Mouse (Mus musculus): ENCODE data around the gene Rfx2.

Gene Rfx2

DNA sequence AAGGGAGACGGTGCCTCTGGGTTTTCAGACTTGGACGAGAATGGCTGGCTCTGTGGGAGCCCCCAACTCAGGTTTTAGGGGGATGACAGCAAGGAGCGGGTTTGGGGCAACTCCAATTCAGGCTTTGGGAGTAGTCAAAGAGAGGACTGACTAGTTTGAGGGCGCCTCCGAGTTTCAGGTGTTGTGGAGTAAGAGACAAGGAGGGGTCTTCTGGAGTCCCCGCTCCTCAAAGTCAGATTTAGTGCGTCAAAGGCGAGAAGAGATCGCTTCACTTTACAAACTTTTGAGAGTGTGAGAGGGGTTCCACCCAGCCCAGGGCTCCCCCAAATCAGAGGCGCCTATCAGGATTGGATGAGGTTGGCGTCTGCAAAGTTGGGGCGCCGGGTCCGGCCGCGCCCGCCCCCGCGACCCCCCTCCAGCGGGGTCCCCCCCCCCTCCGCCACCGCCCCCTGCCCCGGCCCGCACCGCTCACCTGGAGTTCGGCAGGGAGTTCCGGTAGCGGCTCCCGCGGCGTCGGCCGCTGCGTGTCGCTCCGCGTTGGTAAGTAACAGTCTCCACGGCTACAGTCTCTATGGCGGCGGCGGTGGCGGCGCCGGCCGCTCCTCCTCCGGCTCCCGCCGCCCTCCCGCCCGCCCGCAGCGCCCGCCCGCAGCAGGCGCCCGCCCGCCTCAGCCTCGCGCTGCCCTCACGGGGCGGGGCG, at the start of gene Rfx2:
Gene Rfx2, minus strand, starts transcription at position 603 of the 700 bp plus-strand sequence.
- peak; percentile 21 for DNase-seq (ENCODE audit: low spot score)

DNA sequence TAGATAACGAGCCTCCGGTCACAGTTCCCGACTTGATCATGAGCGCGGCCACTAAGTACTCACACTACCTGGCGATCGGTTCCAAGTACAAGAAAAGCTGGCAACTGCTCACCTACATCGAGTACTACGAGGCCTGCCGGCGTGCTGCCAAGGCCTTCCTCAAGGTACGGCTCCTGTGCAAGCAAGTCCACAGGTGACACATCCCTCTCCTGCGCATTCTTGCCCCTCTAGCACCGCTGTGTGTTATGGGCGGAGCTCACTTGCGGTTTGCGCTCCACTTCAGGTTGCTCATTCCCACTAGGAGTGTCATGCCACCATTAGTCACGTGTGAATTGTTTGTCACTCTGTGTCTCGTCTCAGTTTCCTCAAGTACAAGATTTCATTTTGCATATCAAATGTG, 46.6 kb upstream of the Rfx2 start:
- DNase-seq (ENCODE audit: low spot score): no peak

GRCm38 (mm10) chr17:56876981-56877380, 46.2 kb upstream of the Rfx2 start:
- no peak for DNase-seq (ENCODE audit: low spot score)

DNA sequence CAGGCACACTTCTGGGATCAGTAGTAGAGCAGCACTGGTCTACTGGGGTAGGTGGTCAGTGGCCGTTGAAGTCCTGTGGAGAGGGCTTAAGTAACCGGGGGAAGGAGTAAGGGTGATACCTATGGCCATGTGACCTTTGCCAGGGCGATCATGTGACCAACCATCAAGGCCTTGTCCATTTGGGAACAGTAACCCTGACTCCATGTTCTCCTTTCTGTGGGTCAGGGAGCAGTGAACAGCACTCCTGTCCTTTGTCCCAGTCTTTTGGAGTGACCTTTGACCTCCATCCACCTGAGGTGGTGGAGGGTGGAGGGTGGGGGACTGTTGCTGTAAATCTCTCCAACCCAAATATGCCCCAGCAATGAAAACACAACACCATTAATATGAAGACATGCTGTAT, 45.7 kb upstream of the Rfx2 start:
- DNase-seq (ENCODE audit: low spot score): no peak

DNA sequence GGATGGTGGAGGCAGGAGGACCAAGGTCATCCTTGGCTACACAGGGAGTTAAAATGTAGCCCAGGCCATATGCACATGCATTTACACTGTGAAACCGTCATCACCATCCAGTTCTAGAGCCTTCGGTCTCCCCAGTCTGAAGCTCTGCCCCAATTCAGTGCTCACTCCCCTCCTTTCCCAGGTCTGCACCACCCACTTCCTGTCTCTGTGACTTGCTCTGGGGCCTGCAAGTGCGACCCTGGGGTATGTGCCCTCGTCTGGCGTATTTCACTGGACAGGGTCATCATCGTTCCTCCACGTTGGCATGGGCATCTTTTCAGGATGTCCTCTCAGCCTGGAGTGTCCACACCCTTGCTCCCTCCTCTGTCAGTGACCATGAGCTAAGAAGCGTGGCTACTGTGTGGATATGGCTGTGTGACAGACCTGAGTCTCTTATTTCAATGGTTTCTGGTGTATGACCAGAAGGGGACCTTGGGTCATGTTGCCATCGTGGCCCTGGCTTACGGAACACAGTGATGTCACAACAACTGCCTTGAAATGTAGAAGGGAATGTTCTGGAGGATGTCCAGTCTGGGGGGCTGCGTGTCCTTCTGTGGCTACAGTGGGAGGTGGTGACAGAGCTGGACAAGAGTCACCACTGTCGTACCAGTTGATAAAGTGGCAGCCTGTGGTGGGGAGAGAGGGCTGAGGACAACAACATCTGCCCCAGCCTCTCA, 44.3 kb upstream of the Rfx2 start, which contains the start of gene 1700061G19Rik:
Gene 1700061G19Rik, plus strand, starts transcription at position 542 of the 716 bp plus-strand sequence.
- no peak for DNase-seq (ENCODE audit: low spot score)

DNA sequence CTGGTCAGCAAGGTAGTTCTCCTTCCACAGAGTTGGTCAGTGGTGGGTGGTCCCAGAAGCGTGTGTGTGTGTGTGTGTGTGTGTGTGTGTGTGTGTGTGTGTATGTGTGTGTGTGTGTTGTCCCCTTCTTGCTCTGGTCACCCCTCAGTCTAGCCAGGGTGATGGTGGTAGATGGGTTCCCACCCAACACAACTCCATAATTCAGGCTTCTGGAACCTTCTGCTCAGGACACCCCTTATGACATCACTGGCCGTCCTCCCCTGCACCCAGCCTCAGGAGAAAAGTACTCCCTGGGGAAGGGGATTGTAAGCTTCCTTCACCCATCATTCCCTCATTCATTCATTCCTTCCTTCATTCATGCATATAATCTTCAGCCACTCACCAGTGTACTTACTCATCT, 43.4 kb upstream of the Rfx2 start, which contains the start of gene Acsbg2:
Gene Acsbg2, minus strand, starts transcription at position 211 of the 400 bp plus-strand sequence.
- no peak for DNase-seq (ENCODE audit: low spot score)

DNA sequence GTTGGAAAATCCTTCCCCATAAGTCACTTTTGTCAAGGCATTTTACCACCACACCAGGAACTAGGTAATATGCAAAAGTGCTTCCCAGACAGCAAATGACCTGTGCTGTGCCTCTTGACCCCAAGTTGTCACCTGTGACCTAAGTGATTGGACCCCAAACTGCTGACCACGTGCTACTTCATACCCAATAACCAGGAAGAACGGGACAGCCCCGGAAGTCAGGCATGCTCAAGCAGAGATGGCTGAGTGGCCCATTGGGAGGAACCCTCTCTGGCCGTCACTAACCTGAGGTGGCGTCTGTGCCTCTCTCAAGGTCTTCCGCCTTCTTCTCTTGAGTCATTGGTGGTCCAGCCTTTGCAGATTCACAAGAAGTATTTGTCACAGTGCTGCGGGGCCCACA, 41.7 kb upstream of the Rfx2 start:
- no peak for DNase-seq (ENCODE audit: low spot score)

DNA sequence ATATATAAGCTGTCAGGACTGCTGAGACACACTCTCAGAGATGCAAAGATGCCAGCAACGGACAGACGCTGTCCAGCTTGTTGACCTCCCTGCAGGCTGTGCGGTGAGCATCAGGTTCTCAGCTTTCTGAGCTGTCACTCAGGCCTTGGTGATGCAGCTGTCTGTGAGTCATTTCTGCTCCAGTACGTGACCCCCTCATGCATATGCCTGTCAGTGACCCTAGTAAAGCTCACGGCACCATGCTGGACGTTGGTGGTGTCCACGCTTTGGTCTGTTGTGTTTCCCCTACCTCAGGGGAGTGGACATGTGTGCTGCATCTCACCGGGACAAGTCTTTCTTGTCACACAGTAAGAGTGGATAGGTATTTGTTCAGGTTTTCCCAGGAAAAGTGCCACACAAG, 41.0 kb upstream of the Rfx2 start:
- DNase-seq (ENCODE audit: low spot score): no peak

GRCm38 (mm10) chr17:56870287-56870953, 39.6 kb upstream of the Rfx2 start:
- no peak for DNase-seq (ENCODE audit: low spot score)

- DNase-seq (ENCODE audit: low spot score): no peak
Measured at GRCm38 (mm10) chr17:56869481-56869977, 38.7 kb upstream of the Rfx2 start.

- DNase-seq (ENCODE audit: low spot score): no peak
Measured at GRCm38 (mm10) chr17:56866071-56866470, 35.3 kb upstream of the Rfx2 start.

- DNase-seq (ENCODE audit: low spot score): no peak
Measured at GRCm38 (mm10) chr17:56861197-56861596, 30.4 kb upstream of the Rfx2 start.

DNA sequence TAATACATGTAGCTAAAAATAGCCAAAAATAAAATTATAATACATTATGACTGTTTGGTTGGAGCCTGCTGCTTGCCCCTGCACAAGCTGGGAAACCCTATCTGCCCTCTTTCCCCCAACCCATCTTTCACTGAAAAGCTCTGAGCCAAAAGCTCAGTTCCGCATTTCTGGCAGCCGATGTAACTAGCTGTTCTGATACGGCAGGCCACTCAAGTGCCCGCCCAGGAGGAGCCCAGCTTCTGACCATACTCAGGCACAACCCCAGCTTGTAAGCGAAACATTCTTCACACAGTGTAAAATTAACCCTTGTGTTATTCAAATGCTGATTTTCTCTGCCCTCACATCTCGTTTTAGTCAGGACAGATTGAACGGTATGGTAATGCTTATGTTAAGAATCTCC, 28.1 kb upstream of the Rfx2 start:
- DNase-seq (ENCODE audit: low spot score): no peak

- peak; percentile 55 for DNase-seq (ENCODE audit: low spot score)
Measured at GRCm38 (mm10) chr17:56858216-56858615, 27.4 kb upstream of the Rfx2 start.

DNA sequence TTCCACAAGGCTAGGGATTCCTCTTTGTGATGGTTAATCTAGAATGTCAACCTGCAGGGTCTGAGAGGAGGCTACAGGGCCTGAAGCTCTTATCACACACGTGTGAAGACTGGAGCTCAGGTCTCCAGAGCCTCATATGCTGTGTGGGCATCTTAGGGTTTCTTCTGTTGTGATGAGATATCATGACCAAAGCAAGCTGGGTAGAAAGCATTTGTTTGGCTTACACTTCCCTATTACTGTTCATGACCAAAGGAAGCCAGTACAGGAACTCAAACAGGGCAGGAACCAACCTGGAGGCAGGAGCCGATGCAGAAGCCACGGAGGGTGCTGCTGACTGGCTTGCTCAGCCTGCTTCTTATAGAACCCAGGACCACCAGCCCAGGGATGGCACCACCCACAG, 24.6 kb upstream of the Rfx2 start:
- no peak for DNase-seq (ENCODE audit: low spot score)

DNA sequence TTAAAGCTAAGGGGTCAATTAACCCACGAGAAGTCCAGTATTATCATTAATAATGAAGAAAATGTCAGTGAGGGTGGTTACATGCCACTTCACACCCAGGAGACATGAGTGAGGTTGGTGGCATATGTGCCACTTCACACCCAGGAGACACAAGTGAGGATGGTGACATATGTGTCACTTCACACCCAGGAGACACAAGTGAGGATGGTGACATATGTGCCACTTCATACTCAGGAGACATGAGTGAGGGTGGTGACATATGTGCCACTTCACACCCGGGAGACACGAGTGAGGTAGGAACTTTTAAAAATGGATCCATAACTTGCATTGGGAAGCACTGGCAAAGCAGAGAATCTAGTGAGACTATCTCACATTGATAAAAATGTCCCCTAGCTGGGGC, 20.4 kb upstream of the Rfx2 start:
- DNase-seq (ENCODE audit: low spot score): no peak

GRCm38 (mm10) chr17:56849710-56850109, 18.9 kb upstream of the Rfx2 start:
- no peak for DNase-seq (ENCODE audit: low spot score)

DNA sequence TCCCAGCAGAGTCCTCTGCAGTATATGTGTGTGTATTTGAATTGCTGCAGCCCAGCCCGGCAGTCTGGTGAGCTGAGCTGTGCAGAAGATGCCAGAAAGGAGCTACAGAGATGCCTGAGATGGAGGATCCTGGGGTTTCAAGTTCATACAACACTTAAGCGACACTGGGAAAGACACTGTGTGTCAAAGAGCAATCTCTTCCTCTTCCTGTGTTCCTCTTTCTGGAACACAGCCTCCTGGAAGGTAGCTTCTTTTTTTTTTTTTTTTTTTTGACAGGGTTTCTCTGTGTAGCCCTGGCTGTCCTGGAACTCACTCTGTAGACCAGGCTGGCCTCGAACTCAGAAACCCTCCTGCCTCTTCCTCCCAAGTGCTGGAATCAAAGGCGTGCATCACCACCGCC, 18.0 kb upstream of the Rfx2 start:
- DNase-seq (ENCODE audit: low spot score): no peak

- no peak for DNase-seq (ENCODE audit: low spot score)
Measured at GRCm38 (mm10) chr17:56843678-56844077, 12.9 kb upstream of the Rfx2 start.

DNA sequence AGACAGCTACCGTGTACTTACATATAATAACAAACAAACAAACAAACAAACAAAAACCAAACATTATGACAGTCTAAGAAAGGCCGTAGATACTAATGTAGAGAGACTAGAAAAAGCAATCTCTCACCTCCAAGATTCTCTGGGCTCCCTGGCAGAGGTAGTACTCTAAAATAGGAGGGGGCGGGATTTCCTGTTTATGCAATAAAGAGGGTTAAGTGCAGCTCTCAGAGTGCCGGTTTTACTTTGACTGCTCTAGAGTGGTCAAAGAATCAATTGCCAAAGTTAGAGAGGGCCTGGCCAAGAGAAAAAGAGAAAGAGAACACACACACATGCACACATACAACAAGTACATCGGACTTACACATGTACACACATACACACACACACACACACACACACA, 11.4 kb upstream of the Rfx2 start:
- DNase-seq (ENCODE audit: low spot score): no peak

DNA sequence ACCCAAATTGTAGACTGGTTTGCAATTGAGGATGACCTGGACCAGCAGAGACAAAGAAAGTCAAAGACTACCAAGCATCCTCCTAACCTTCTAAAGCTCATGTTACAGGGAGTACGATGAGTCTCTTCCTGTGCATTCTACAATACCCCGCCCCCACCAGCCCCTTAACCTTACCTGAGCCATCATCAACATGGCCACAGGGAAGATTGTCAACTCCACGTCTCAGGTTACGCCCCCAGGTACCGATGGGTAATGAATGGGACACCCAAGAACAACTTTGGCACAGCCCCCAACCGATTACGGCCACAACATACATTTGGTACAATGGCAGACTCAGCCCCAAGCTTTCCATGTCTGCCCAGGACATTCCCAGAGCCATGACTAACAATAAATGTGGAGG, 9.7 kb upstream of the Rfx2 start:
- no peak for DNase-seq (ENCODE audit: low spot score)

GRCm38 (mm10) chr17:56836336-56836735, 5.5 kb upstream of the Rfx2 start:
- no peak for DNase-seq (ENCODE audit: low spot score)

DNA sequence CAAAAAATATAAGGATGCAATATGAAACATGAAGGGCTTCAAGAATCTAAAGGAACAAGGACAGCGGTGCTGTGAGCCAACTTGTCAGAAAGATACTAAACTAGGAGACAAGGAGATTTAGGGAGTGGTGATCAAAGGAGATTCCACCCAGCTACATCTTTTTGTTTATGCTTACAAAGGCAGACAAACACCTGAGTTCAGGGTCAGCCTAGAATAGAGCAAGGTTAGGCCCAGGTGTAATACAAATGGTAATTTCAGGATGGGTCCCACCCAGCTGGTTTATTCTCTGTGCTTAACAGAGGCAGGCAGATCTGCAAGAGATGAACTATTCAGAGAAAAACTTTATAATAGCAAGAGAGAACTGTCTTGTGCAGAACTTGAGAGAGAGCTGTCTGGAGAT, 2.6 kb upstream of the Rfx2 start:
- no peak for DNase-seq (ENCODE audit: low spot score)

Measured in layer of hippocampus, adult 11-12 months (tissue).